Mouse (Mus musculus) liver (tissue): Measurements from ENCODE around the gene Errfi1.

ENCODE experiments used
- DNase-seq: peaks from one replicate; pipeline ENCODE4 v3.0.0-alpha.2; 2020; ENCODE audit warnings: mixed read lengths

The Errfi1 gene

DNA sequence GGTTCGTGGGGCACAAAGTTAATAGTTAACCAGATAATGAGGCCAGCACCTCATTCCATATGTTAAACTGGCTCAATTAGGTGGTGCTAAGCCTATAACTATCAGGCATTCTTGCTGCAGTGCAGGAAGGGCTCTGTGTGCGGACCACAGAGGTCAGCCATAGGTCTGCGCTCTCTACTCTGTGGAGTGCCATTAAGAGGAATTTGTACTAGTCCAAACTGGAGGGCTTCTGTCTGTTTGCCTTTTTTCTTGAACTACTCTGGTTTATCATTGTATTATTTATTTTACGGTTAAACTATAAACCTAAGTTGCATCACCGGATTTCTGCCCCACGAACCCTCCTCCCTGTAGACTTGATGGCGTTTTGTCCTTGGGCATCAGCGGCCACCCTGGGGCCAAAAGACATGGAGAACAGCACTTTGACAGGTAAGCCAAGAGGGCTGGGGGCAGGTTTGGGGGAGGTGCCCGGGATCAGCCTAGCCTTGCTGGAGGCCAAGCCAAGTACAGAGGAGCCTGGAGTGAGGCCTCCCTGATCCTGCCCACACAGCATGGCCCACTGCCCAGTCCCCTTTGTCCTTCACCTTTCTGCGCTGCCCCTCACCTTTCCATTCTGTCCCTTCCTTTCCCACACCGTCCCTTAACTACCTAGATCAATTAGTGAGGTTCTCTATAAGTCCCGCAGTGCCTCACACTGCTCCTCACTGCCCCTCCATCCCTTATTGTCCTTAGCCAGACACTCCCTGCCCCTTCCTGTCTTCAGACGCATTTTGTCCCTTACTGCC is at the start of gene Errfi1:
Errfi1 (plus strand) TSS at position 240 of the 782 bp plus-strand sequence.
- peak; percentile 55 for DNase-seq

DNA sequence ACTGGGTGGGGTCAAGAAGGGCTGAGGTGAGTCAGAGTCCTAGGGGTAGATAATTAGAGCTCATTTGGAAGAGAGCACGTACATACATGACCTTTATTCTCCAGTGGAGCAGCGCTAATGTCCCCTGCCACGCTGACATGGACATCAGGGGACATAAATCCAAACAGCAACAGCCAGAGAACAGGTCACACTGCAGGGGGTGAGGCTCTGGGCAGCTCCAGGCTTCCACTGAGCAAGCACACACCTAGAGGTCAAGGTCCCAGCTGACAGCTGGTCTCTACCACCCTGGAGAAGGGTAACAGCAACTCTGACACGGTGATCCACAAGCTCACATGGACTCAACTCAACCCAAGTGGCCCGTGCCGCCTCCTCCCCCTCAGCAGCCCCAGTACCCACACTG is 49.5 kb upstream of the Errfi1 start:
- no peak for DNase-seq

DNA sequence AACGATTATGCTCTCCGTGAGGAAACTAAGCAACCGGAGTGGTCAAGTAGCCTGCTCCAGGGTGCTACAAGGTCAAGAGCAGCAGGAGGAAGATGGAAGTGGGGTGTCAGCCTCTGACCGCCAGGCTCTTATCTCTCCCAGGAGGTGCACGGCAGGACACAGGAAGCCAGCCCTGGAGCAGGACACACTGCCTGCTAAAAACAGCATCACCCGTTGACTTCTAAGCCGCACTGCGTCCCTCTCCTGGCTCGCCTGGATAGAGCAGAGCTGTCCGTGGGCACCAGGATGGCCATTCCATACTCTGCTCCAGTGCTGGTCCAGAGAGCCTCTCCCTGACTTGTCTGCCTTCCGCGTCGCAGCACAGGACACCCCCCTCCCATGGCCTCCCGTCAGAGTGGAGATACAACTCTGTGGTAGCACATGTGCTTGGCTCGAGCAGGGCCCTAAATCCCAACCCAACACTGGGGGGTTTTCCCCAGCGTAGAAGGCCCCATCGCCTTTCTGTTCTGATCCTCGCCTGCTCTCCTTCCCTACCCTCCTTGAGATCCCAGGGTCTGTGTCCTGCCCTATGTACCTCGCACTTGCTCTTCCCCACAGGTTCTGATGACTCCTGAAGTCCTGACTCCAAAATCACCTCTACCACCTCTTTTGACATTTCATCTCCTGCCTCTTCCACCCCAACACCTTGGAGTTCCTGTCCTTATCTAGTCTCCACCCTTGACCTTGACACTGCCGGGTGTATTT is 45.8 kb upstream of the Errfi1 start:
- DNase-seq, result no peak

- peak; percentile 22 for DNase-seq
Observed at GRCm38 (mm10) chr4:150808471-150808847, 45.3 kb upstream of the Errfi1 start.

DNA sequence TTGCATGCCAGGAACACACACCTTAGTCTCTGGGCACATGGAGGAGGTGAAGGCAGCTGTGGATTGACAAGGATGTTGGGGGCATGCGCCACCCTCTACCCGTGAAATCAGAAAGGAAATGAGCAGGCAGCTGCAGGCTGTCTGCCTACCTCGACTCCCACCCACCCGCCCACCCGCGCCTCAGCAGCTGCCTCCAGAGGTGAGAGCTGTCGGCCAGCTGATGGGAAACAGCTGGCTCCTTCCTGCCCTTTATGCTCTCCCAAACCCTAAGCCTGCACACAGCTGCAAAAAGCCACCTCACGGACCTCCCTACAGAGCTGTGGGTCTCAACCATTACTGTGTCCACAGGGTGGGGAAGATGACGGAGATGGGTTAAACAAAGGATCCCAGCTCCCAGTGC is 44.4 kb upstream of the Errfi1 start:
- DNase-seq, result no peak

DNA sequence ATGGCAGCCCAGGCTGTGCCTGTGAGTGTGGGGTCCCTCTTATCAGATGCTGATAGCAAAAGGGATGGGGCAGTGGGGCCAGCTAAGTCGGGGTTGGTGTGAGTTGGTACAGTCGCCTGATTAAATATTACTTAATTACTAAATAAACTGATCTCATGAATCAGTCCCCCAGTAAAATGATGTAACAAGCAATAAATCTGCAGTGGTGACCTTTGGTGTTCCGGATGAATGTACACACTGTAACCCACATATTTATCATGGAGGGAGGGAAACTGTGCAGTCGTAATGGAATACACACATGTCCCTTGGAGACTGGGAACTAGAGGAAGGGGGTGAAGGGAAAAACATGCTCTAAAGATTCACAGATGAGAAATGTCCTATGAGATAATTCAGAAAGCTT is 38.6 kb upstream of the Errfi1 start:
- no peak for DNase-seq

DNA sequence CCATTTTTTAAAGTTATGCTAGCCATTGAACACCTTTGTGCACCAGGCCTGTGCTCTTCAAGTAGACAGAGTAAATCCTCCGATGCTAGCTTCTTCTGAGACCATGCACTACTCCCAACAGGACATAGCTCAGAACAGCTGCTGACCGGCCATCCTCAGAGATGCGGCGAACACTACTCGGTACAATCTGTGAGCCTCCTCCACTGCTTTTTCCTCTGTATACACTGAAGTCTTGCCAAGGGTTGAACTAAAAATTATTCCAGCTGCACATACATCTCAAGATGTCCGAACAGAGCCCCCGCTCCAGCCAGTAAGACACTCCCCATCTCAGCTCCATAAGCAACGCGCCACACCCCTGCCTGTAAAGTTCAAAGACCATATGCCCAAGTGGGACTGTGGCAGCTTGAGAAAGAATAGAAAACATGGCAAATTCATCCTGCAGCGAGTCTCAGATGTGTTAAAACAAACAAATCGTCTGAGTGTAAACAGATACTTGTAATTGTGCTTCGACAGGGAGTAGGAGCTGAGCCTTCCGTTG is 37.2 kb upstream of the Errfi1 start:
- no peak for DNase-seq

DNA sequence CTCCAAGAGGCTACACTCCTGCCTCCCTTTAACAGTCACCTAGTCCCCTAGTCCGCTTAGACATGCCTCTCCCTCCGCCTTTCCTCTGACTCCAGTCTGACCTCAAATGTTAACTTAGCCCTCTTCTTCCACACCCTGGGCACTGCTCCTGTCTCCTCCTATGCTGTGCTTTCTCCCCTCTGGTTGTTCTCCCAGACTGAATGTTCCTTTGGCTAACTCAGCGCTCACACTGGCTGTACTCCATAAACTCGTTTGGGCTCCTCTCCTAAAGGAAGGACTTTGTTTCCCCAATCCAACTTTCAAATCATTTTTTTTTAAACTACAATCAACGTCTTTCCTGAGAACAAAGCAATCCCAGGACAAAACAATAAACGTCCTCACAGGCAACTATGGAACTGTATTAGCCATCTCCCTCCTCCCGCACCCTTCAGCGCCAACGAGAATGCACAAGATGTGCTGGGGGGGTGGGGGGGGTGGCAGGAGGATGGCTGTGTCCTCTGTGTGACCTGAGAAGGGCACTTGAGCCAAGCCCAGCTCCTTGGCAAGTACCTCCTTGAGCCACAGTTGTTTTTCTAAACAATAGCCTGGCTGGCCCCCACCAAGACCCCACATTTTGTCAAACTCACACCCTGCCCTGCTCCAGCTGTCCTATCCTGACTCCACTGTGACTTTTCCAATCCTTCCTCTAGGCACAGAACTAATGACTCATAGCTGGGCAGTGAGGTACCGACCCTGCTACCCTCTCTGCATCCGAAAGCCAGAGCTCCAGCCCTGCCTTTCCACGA is 34.4 kb upstream of the Errfi1 start:
- no peak for DNase-seq

- no peak for DNase-seq
Observed at GRCm38 (mm10) chr4:150821381-150821780, 32.3 kb upstream of the Errfi1 start.

- DNase-seq, result no peak
Observed at GRCm38 (mm10) chr4:150822624-150823023, 31.1 kb upstream of the Errfi1 start.

DNA sequence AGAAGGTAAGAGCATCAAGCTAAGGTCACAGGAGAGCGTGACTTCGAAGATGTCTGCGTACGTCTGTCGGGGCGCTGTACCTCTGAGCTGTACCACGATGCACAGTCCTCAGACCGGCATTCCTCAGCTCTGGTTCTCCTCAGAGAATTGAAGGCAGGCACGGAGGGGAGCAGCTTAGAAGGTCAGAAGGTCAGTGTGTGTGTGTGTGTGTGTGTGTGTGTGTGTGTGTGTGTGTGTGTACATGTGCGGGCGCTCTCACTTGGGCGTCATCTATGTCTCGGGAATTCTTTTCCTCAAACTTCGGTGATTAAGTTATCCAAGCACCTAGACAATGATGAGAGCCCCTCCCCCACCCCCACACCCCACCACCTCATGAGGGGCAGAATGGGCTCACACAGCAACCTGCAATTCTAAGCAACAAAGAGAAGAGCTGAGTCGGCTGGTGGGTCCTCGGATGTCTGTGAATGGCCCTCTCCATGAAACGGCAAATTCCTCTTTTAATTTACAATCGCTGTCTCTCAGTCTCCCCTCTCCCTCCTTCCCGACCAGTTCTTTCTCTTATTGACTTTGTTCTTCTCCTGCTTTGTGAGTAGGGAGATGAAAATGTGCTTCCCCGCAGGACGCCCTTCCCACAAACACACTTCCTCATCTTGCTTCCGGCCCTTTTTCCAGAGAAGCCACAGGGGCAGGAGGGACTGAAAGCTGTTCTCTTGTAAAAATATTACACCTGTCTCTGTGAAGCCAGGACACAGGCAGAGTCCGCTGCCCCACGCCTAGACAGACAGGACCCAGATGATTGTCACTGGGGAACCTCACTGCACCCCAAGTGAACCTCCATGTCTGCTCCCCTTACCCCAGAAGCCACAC is 29.9 kb upstream of the Errfi1 start:
- DNase-seq, result no peak

- no peak for DNase-seq
Observed at GRCm38 (mm10) chr4:150824877-150825276, 28.8 kb upstream of the Errfi1 start.

DNA sequence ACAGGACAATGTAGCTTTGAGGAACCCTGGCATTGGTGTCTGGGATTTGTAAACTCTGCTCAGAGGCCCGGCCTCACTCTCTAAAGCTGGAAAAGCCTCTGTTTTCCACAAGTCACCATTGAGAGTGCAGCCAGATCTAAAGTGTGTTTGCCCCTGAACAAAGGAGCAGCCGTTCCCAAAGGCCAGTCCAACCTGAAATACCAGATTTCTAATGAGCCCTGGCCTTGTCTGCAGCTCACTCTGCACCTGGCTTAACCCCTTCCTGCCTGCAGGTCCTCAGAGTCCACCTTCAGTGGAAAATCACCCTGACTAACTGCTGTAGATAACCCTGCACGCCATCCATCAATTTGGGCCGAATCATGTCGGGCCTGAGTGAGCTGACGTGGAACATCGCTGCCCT is 28.2 kb upstream of the Errfi1 start:
- no peak for DNase-seq

DNA sequence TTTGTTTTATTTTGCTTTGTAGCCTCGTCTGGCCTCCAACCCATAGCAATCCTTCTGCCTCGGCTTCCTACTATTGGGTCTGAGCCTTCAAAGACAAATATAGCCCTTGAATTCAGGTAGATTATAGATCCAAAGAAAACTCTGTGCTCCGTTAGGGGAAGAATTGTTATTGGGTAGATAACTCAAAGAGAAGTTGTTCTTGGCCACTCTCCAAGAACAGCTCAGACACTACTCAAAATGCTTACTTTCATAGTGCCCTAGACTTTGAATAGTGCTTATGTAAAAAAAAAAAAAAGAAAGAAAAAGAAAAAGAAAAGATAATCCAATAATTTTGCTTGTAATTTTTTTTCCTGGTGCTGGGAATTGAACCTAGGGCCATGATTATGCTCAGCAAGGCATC is 22.4 kb upstream of the Errfi1 start:
- DNase-seq, result no peak

- no peak for DNase-seq
Observed at GRCm38 (mm10) chr4:150831941-150832340, 21.8 kb upstream of the Errfi1 start.

DNA sequence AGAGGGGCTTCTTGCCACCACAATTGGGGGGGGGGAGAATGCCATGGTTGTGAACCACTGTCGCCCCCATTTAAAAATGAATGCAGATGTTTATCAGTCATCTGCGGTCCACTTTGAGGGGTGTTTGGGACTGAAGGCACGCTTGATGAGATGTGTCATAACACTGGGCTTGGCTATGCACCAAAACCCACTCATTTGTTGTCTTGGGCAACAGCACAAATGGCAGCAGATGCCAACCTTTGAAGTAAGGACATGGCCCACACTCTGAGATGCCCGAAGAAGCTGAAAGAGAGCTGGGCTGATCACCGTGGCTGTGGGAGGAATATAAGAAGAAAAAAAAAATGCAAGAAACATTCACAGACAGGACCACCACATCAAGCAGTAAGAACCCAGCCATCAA is 18.6 kb upstream of the Errfi1 start:
- DNase-seq, result no peak

DNA sequence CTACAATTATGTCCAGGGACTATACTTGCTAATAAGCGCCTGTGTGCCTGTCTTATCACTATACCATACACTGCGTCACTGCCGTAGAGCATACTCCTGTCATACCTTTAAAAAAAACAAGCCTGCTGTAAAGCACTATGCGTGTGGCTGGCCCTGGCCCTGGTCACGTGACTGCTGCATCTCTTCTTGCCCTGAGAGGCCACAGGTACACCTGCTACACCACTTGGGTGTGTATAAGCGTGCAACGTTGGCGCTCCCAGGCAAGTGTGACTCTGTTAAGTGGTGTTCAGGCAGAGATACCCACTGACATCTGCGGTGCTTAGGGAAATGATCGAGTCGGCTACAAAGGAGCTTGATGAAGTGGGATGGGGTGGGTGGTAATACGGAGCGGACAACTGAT is 17.5 kb upstream of the Errfi1 start:
- no peak for DNase-seq

DNA sequence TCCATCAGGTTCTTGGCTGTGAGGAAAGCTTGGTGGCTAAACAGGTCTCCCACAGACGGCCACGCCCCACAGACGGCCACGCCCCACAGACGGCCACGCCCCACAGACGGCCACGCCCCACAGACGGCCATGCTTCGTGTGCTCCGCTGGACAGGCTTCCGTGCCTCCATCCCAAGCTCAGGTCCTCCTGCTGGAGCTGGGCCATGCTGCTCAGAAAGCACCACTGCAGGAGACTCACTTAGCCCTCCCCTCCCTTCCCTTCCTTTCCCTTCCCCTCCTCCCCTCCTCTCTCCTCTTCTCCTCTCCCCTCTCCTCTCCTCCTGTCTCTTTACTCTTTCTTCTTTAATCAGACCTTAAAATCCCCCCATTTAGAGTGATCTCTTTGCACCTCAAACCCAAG is 16.8 kb upstream of the Errfi1 start:
- DNase-seq, result no peak

GRCm38 (mm10) chr4:150837458-150837857 is 16.3 kb upstream of the Errfi1 start:
- DNase-seq, result no peak

DNA sequence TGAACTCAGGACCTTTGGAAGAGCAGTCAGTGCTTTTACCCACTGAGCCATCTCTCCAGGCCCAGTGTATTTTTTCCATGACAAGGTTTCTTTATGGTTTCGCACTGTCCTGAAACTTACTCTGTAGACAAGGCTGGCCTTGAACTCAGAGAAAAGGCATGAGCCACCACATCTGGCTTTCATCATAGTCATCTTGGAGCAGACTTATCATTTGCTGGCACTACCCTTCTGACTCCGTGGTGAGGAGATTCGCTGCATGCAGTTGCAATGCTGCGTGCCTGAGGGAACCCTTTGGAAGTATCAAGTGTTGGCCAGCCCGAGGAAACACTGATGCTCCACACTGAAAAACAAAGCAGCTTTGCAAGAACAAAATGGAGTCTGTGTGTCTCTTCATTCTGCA is 11.7 kb upstream of the Errfi1 start:
- no peak for DNase-seq

DNA sequence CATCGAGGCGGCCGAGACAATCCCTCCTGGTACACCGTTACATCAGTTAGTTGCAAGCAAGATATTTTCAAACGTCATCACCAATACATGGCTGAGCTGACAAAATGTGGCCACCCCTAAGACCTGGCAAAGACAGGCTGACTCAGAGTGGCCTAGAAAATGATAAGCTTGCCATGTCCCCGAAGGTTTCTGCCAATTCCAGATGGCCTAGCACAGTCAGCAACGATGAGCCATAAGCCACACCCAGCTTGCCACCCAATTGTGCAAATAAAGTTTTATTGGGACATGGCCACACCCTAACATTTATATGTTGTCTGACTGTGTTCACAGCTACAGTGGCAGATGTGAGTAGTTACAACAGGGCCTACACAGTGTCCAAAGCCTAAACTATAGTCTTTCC is 10.5 kb upstream of the Errfi1 start:
- no peak for DNase-seq

- no peak for DNase-seq
Observed at GRCm38 (mm10) chr4:150846316-150846715, 7.4 kb upstream of the Errfi1 start.
